8 mouse cellular contexts compared by ENCODE assay signal in genomic region chr15:79040501-79041416, GRCm38 (mm10). TPM values are rescaled to one million over a fixed set of nuclear protein-coding genes. Genes with fewer than 3 reads are reported as not detected.
A peak's percentile ranks its signal among the peaks of the same experiment; 100 is the strongest.
DNase-seq lines count a peak whose midpoint lies in the region; ATAC-seq and TF ChIP-seq lines count a peak whose summit lies in the region.

No protein-coding gene starts in this region.

- H3K4me2 ChIP-seq in lung, embryonic 14.5 days, result peak overlapping the region; percentile 55
- H3K4me2 ChIP-seq in embryonic facial prominence, embryonic 12.5 days (replicated peaks), result peak overlapping the region; percentile 50
- peak overlapping the region; percentile 46 for H3K4me2 ChIP-seq in midbrain, embryonic 15.5 days

- no peak overlapping the region for H3K27ac ChIP-seq in lung, embryonic 14.5 days (ENCODE audit: low read depth)
- no peak overlapping the region for H3K27ac ChIP-seq in embryonic facial prominence, embryonic 12.5 days
- H3K27ac ChIP-seq in midbrain, embryonic 15.5 days, result no peak overlapping the region

- WGBS in lung, embryonic 14.5 days, result 16% methylated on average over 24 of the region's 24 CpGs
- 22% methylated on average over 24 of the region's 24 CpGs for WGBS in embryonic facial prominence, embryonic 12.5 days
- 24% methylated on average over 24 of the region's 24 CpGs for WGBS in midbrain, embryonic 15.5 days

- H3K4me3 ChIP-seq in lung, embryonic 14.5 days (ENCODE audit: low read depth, low read length), result peak overlapping the region; percentile 14; the same call in 1 of the 2 replicates
- H3K4me3 ChIP-seq in embryonic facial prominence, embryonic 12.5 days, result peak overlapping the region; percentile 20
- peak overlapping the region; percentile 30 for H3K4me3 ChIP-seq in midbrain, embryonic 15.5 days

- TF ChIP-seq CTCF in lung, embryonic 14.5 days (IDR thresholded peaks at IDR 0.05; ENCODE audit: low read depth), result no peak

- H3K9ac ChIP-seq in lung, embryonic 14.5 days, result peak overlapping the region; percentile 9; the same call in 1 of the 2 replicates
- peak overlapping the region; percentile 31; the same call in 1 of the 2 replicates for H3K9ac ChIP-seq in embryonic facial prominence, embryonic 12.5 days
- H3K9ac ChIP-seq in midbrain, embryonic 15.5 days, result peak overlapping the region; percentile 30; the same call in 1 of the 2 replicates

- peaks cover 14% of the 10 kb centered on the region; the same call in 1 of the 2 replicates for H3K36me3 ChIP-seq in lung, embryonic 14.5 days (ENCODE audit: insufficient read depth)
- H3K36me3 ChIP-seq in embryonic facial prominence, embryonic 12.5 days, result peaks cover 15% of the 10 kb centered on the region
- no peaks in the 10 kb centered on the region for H3K36me3 ChIP-seq in midbrain, embryonic 15.5 days (replicated peaks)

- H3K9me3 ChIP-seq in lung, embryonic 14.5 days (ENCODE audit: low read depth, low read length), result no peaks in the 10 kb centered on the region
- no peaks in the 10 kb centered on the region for H3K9me3 ChIP-seq in embryonic facial prominence, embryonic 12.5 days
- no peaks in the 10 kb centered on the region for H3K9me3 ChIP-seq in midbrain, embryonic 15.5 days

- intact Hi-C loops in left cerebral cortex, postnatal 36 days (cut with DNase I), result no loop called here

- DNase-seq in lung, embryonic 14.5 days, result peak; percentile 68
- no peak for DNase-seq in lung, postnatal 36 days
- peak; percentile 69 for DNase-seq in kidney, adult 9 months
- DNase-seq in left cerebral cortex, postnatal 36 days (ENCODE audit: low spot score in 2 of 2), result no peak
- no peak for DNase-seq in cerebellum, postnatal 14 days

- H3K27me3 ChIP-seq in lung, embryonic 14.5 days (ENCODE audit: insufficient read depth, low read length), result peaks cover 39% of the 10 kb centered on the region
- peaks cover 51% of the 10 kb centered on the region for H3K27me3 ChIP-seq in embryonic facial prominence, embryonic 12.5 days
- H3K27me3 ChIP-seq in midbrain, embryonic 15.5 days (replicated peaks), result peaks cover 49% of the 10 kb centered on the region

- ATAC-seq in lung, embryonic 14.5 days (ENCODE audit: insufficient read depth), result no peak
- no peak for ATAC-seq in embryonic facial prominence, embryonic 12.5 days (ENCODE audit: insufficient number of reproducible peaks, insufficient read depth, low FRiP score, low TSS enrichment)
- no peak for ATAC-seq in midbrain, embryonic 15.5 days (replicated peaks)
- ATAC-seq in erythroid progenitor cell, adult 5-6 weeks (replicated peaks; ENCODE audit: low FRiP score, poor library complexity, severe bottlenecking), result no peak

- H3K4me1 ChIP-seq in lung, embryonic 14.5 days (ENCODE audit: insufficient read depth), result 0 out of 2 replicates have a peak, but pooled peaks cover 3% of the 10 kb centered on the region
- H3K4me1 ChIP-seq in embryonic facial prominence, embryonic 12.5 days, result peaks cover 26% of the 10 kb centered on the region
- H3K4me1 ChIP-seq in midbrain, embryonic 15.5 days, result peaks cover 33% of the 10 kb centered on the region

RNA-seq across cellular contexts. Expression of gene Galr3, which starts 0.9 kb away (rescaled TPM):
- not detected in 2 replicates for polyA plus RNA-seq in lung, embryonic 14.5 days (2014; fragmentation: Nextera tagmentation; extraction: Ambion mirVana)
- polyA plus RNA-seq in embryonic facial prominence, embryonic 12.5 days (2016; fragmentation: Nextera tagmentation; extraction: Ambion mirVana), result not detected in 2 replicates
- polyA plus RNA-seq in midbrain, embryonic 15.5 days (2015; fragmentation: Nextera tagmentation; extraction: Ambion mirVana), result not detected in 2 replicates
- not detected for total RNA-seq in left cerebral cortex, postnatal 36 days (2021)
- total RNA-seq in erythroid progenitor cell, adult 5-6 weeks (2015; ENCODE audit: low replicate concordance), result not detected in 2 replicates
- not detected in 2 replicates for total RNA-seq in erythroid progenitor cell, adult 5-6 weeks (2017; ENCODE audit: low replicate concordance)

RNA-seq across cellular contexts. Expression of gene H1f0, which starts 12.5 kb away (rescaled TPM):
- polyA plus RNA-seq in lung, embryonic 14.5 days (2014; fragmentation: Nextera tagmentation; extraction: Ambion mirVana), result 201 and 209 TPM in 2 replicates
- polyA plus RNA-seq in embryonic facial prominence, embryonic 12.5 days (2016; fragmentation: Nextera tagmentation; extraction: Ambion mirVana), result 513 and 519 TPM in 2 replicates
- polyA plus RNA-seq in midbrain, embryonic 15.5 days (2015; fragmentation: Nextera tagmentation; extraction: Ambion mirVana), result 183 and 198 TPM in 2 replicates
- total RNA-seq in left cerebral cortex, postnatal 36 days (2021), result 100 to 1,000 TPM in 1 of 2 experiments, 10 to 100 TPM in 1; 87.0 to 113 TPM
- total RNA-seq in erythroid progenitor cell, adult 5-6 weeks (2015; ENCODE audit: low replicate concordance), result 13.7 and 21.4 TPM in 2 replicates
- 16.7 and 19.7 TPM in 2 replicates for total RNA-seq in erythroid progenitor cell, adult 5-6 weeks (2017; ENCODE audit: low replicate concordance)

RNA-seq across cellular contexts. Expression of gene Ankrd54, which starts 21.9 kb away (rescaled TPM):
- polyA plus RNA-seq in lung, embryonic 14.5 days (2014; fragmentation: Nextera tagmentation; extraction: Ambion mirVana), result 54.4 and 55.4 TPM in 2 replicates
- polyA plus RNA-seq in embryonic facial prominence, embryonic 12.5 days (2016; fragmentation: Nextera tagmentation; extraction: Ambion mirVana), result 55.9 and 65.5 TPM in 2 replicates
- polyA plus RNA-seq in midbrain, embryonic 15.5 days (2015; fragmentation: Nextera tagmentation; extraction: Ambion mirVana), result 61.0 and 64.3 TPM in 2 replicates
- 10 to 100 TPM; 14.1 to 19.0 TPM for total RNA-seq in left cerebral cortex, postnatal 36 days (2021)
- 64.9 and 75.0 TPM in 2 replicates for total RNA-seq in erythroid progenitor cell, adult 5-6 weeks (2015; ENCODE audit: low replicate concordance)
- 37.3 and 66.5 TPM in 2 replicates for total RNA-seq in erythroid progenitor cell, adult 5-6 weeks (2017; ENCODE audit: low replicate concordance)

RNA-seq across cellular contexts. Expression of gene Eif3l, which starts 34.2 kb away (rescaled TPM):
- polyA plus RNA-seq in lung, embryonic 14.5 days (2014; fragmentation: Nextera tagmentation; extraction: Ambion mirVana), result 243 and 249 TPM in 2 replicates
- polyA plus RNA-seq in embryonic facial prominence, embryonic 12.5 days (2016; fragmentation: Nextera tagmentation; extraction: Ambion mirVana), result 229 and 235 TPM in 2 replicates
- 165 and 167 TPM in 2 replicates for polyA plus RNA-seq in midbrain, embryonic 15.5 days (2015; fragmentation: Nextera tagmentation; extraction: Ambion mirVana)
- total RNA-seq in left cerebral cortex, postnatal 36 days (2021), result 10 to 100 TPM; 62.6 to 65.3 TPM
- total RNA-seq in erythroid progenitor cell, adult 5-6 weeks (2015; ENCODE audit: low replicate concordance), result 50.1 and 69.2 TPM in 2 replicates
- total RNA-seq in erythroid progenitor cell, adult 5-6 weeks (2017; ENCODE audit: low replicate concordance), result 47.1 and 47.9 TPM in 2 replicates

Comparison
In these comparisons a context has a peak if more than half of its experiments do, and no peak if none do; other contexts are left out.
1. DNase-seq: peak in lung, embryonic 14.5 days (single experiment) and kidney, adult 9 months (single experiment); none in lung, postnatal 36 days (single experiment), left cerebral cortex, postnatal 36 days (0 of 2) and cerebellum, postnatal 14 days (0 of 2).
2. Peak in every context shown above with its lines, with median percentiles within 50 percentile points of each other: H3K4me2 ChIP-seq, H3K4me3 ChIP-seq and H3K9ac ChIP-seq.